Comparison of ENCODE assay signal across 8 mouse cellular contexts in genomic region chr2:28654295-28654694, GRCm38 (mm10). TPM values are rescaled to one million over a fixed set of nuclear protein-coding genes. Genes with fewer than 3 reads are reported as not detected.
A peak's percentile ranks its signal among the peaks of the same experiment; 100 is the strongest.
DNase-seq lines count a peak whose midpoint lies in the region; ATAC-seq and TF ChIP-seq lines count a peak whose summit lies in the region.

No protein-coding gene starts in this region.

- TF ChIP-seq EP300 in CH12.LX (IDR thresholded peaks at IDR 0.05; ENCODE audit: low read length): no peak

- TF ChIP-seq RAD21 in CH12.LX (IDR thresholded peaks at IDR 0.05; ENCODE audit: low read depth, low read length): peak; percentile 64

- H3K36me3 ChIP-seq in hindbrain, embryonic 10.5 days: peaks cover 36% of the 10 kb centered on the region
- H3K36me3 ChIP-seq in hindbrain, embryonic 16.5 days (ENCODE audit: control insufficient read depth, insufficient read depth, low read length): peaks cover 14% of the 10 kb centered on the region
- peaks cover 10 to 49% of the 10 kb centered on the region in 2 experiments for H3K36me3 ChIP-seq in CH12.LX (replicated peaks in 1 of 2; ENCODE audit: control insufficient read depth in 1 of 2, insufficient read depth in 1 of 2, low read length in 1 of 2)

- no peaks in the 10 kb centered on the region for H3K79me2 ChIP-seq in CH12.LX (replicated peaks; ENCODE audit: control insufficient read depth, extremely low read depth, insufficient read depth, poor library complexity, severe bottlenecking)

- peak; percentile 33 to 76 for TF ChIP-seq CTCF in CH12.LX (conservative IDR thresholded peaks at IDR 0.05 in 1 of 2, IDR thresholded peaks at IDR 0.05 in 1 of 2; ENCODE audit: low read depth in 2 of 2, low read length in 2 of 2)
- TF ChIP-seq CTCF in cortical plate, adult 2 months (IDR thresholded peaks at IDR 0.05; ENCODE audit: extremely low read depth, insufficient read depth, low read length): 0 out of 2 replicates have a peak, but pooled peaks have one; percentile 10

- TF ChIP-seq POLR2A in CH12.LX (IDR thresholded peaks at IDR 0.05; ENCODE audit: low read depth, low read length): no peak
- no peak for TF ChIP-seq POLR2A in cortical plate, adult 2 months (IDR thresholded peaks at IDR 0.05; ENCODE audit: extremely low read depth, insufficient read depth, low read length)

- H3K4me2 ChIP-seq in hindbrain, embryonic 16.5 days (ENCODE audit: low read length): no peak overlapping the region
- H3K4me2 ChIP-seq in CH12.LX (ENCODE audit: insufficient read depth, low read depth, poor library complexity, severe bottlenecking): no peak overlapping the region

- in situ Hi-C loops in CH12.LX (cut with MboI; ENCODE audit: low pct_ligation_motif_present, low pct_unique_long_range_greater_than_20kb, low sequenced_read_pairs): no loop called here

- WGBS in hindbrain, embryonic 10.5 days: 66% methylated on average over 2 of the region's 2 CpGs
- WGBS in hindbrain, embryonic 16.5 days: 64% methylated on average over 2 of the region's 2 CpGs

- no peak overlapping the region for H3K4me3 ChIP-seq in hindbrain, embryonic 10.5 days
- no peak overlapping the region for H3K4me3 ChIP-seq in hindbrain, embryonic 16.5 days (ENCODE audit: low read length)
- H3K4me3 ChIP-seq in CH12.LX (replicated peaks in 1 of 3; ENCODE audit: low read depth in 2 of 3, low read length in 2 of 3, poor library complexity in 1 of 3): no peak overlapping the region
- no peak overlapping the region for H3K4me3 ChIP-seq in cortical plate, adult 2 months (ENCODE audit: insufficient read depth, low read length)

- no peak overlapping the region for H3K9ac ChIP-seq in hindbrain, embryonic 16.5 days (ENCODE audit: low read depth, low read length)
- no peak overlapping the region for H3K9ac ChIP-seq in CH12.LX (ENCODE audit: insufficient read depth, low read depth)

- H3K27ac ChIP-seq in hindbrain, embryonic 10.5 days: no peak overlapping the region
- no peak overlapping the region for H3K27ac ChIP-seq in hindbrain, embryonic 16.5 days (ENCODE audit: low read depth, low read length)
- H3K27ac ChIP-seq in CH12.LX (ENCODE audit: insufficient read depth, low read depth): no peak overlapping the region
- no peak overlapping the region for H3K27ac ChIP-seq in cortical plate, adult 2 months (ENCODE audit: insufficient read depth, low read length)

- no peaks in the 10 kb centered on the region for H3K27me3 ChIP-seq in hindbrain, embryonic 10.5 days (ENCODE audit: insufficient read depth, poor library complexity, severe bottlenecking)
- H3K27me3 ChIP-seq in hindbrain, embryonic 16.5 days (replicated peaks; ENCODE audit: control insufficient read depth, insufficient read depth, low read length): no peaks in the 10 kb centered on the region
- no peaks in the 10 kb centered on the region for H3K27me3 ChIP-seq in CH12.LX (replicated peaks)

- dilution Hi-C loops in CH12.LX (cut with MboI; ENCODE audit: extremely low pct_ligation_motif_present, extremely low pct_unique_long_range_greater_than_20kb, low sequenced_read_pairs): no loop called here

- H3K4me1 ChIP-seq in hindbrain, embryonic 10.5 days (replicated peaks): no peaks in the 10 kb centered on the region
- no peaks in the 10 kb centered on the region for H3K4me1 ChIP-seq in hindbrain, embryonic 16.5 days (ENCODE audit: control insufficient read depth, insufficient read depth, low read depth, low read length)
- H3K4me1 ChIP-seq in CH12.LX (ENCODE audit: control insufficient read depth in 1 of 2, insufficient read depth in 2 of 2): peaks cover 0 to 22% of the 10 kb centered on the region in 2 experiments; a peak in 1 of 4 replicates
- peaks cover 4% of the 10 kb centered on the region; the same call in 1 of the 2 replicates for H3K4me1 ChIP-seq in cortical plate, adult 2 months (ENCODE audit: control insufficient read depth, insufficient read depth, low read length)

- H3K9me3 ChIP-seq in hindbrain, embryonic 10.5 days: no peaks in the 10 kb centered on the region
- no peaks in the 10 kb centered on the region for H3K9me3 ChIP-seq in hindbrain, embryonic 16.5 days (ENCODE audit: control insufficient read depth, low read length)
- H3K9me3 ChIP-seq in CH12.LX (replicated peaks; ENCODE audit: low read length): no peaks in the 10 kb centered on the region

- peak; percentile 15 for DNase-seq in hindbrain, embryonic 10.5 days (ENCODE audit: low spot score)
- DNase-seq in CH12.LX (ENCODE audit: extremely low read depth) (peak; percentile 52), adipocyte (ENCODE audit: low spot score) (no peak)
- peak; percentile 35 to 48 for DNase-seq in lung, postnatal 4 days
- no peak for DNase-seq in cerebellum, adult 11-12 months
- DNase-seq in right cerebral cortex, postnatal 25 days: no peak

- no peak for ATAC-seq in hindbrain, embryonic 16.5 days

TF ChIP-seq in CH12.LX, 34 proteins besides CTCF, POLR2A, EP300 and RAD21:
- TF ChIP-seq NELFE (IDR thresholded peaks at IDR 0.05; ENCODE audit: low read depth, low read length) (no peak), SMC3 (IDR thresholded peaks at IDR 0.05; ENCODE audit: low read depth, low read length) (peak; percentile 57)

RNA-seq across cellular contexts. Expression of gene Tsc1, which starts 13.3 kb away (rescaled TPM):
- 21.8 and 23.8 TPM in 2 replicates for polyA plus RNA-seq in hindbrain, embryonic 10.5 days (2016; fragmentation: Nextera tagmentation; extraction: Ambion mirVana)
- polyA plus RNA-seq in hindbrain, embryonic 16.5 days (2015; fragmentation: Nextera tagmentation; extraction: Ambion mirVana): 28.8 and 30.6 TPM in 2 replicates
- total RNA-seq in CH12.LX (2012; rRNA removed) (8.7 and 9.5 TPM in 2 replicates), CH12.LX (2014; rRNA removed) (7.6 and 8.1 TPM in 2 replicates)
- polyA plus RNA-seq in CH12.LX (2012; ENCODE audit: insufficient read length, low read depth): 12.2 and 13.4 TPM in 2 replicates
- polyA plus RNA-seq in cortical plate, adult 2 months (2012; rRNA removed): 36.1 and 38.7 TPM in 2 replicates

RNA-seq across cellular contexts. Expression of gene Gfi1b, which starts 32.5 kb away (rescaled TPM):
- polyA plus RNA-seq in hindbrain, embryonic 10.5 days (2016; fragmentation: Nextera tagmentation; extraction: Ambion mirVana): 3.4 and 4.7 TPM in 2 replicates
- polyA plus RNA-seq in hindbrain, embryonic 16.5 days (2015; fragmentation: Nextera tagmentation; extraction: Ambion mirVana): not detected in 2 replicates
- total RNA-seq in CH12.LX (2012; rRNA removed) (0.17 TPM in 1 of 2 replicates, not detected in the other), CH12.LX (2014; rRNA removed) (0.27 and 0.87 TPM in 2 replicates)
- 0.19 TPM in 1 of 2 replicates, not detected in the other for polyA plus RNA-seq in CH12.LX (2012; ENCODE audit: insufficient read length, low read depth)
- polyA plus RNA-seq in cortical plate, adult 2 months (2012; rRNA removed): not detected in 2 replicates

RNA-seq across cellular contexts. Expression of gene Spaca9, which starts 45.2 kb away (rescaled TPM):
- polyA plus RNA-seq in hindbrain, embryonic 10.5 days (2016; fragmentation: Nextera tagmentation; extraction: Ambion mirVana): 4.4 TPM in 2 replicates
- polyA plus RNA-seq in hindbrain, embryonic 16.5 days (2015; fragmentation: Nextera tagmentation; extraction: Ambion mirVana): 3.2 and 3.4 TPM in 2 replicates
- total RNA-seq in CH12.LX (2012; rRNA removed) (6.0 and 13.1 TPM in 2 replicates), CH12.LX (2014; rRNA removed) (8.0 and 9.2 TPM in 2 replicates)
- polyA plus RNA-seq in CH12.LX (2012; ENCODE audit: insufficient read length, low read depth): 7.4 and 9.8 TPM in 2 replicates
- polyA plus RNA-seq in cortical plate, adult 2 months (2012; rRNA removed): 0.29 and 0.38 TPM in 2 replicates

RNA-seq across cellular contexts. Expression of gene Ak8, which starts 45.7 kb away (rescaled TPM):
- polyA plus RNA-seq in hindbrain, embryonic 10.5 days (2016; fragmentation: Nextera tagmentation; extraction: Ambion mirVana): 0.73 and 1.7 TPM in 2 replicates
- 2.9 and 3.3 TPM in 2 replicates for polyA plus RNA-seq in hindbrain, embryonic 16.5 days (2015; fragmentation: Nextera tagmentation; extraction: Ambion mirVana)
- total RNA-seq in CH12.LX (2012; rRNA removed) (0.55 and 0.84 TPM in 2 replicates), CH12.LX (2014; rRNA removed) (0.58 and 1.1 TPM in 2 replicates)
- 4.9 and 5.3 TPM in 2 replicates for polyA plus RNA-seq in CH12.LX (2012; ENCODE audit: insufficient read length, low read depth)
- 2.2 and 2.7 TPM in 2 replicates for polyA plus RNA-seq in cortical plate, adult 2 months (2012; rRNA removed)

Comparison
In these comparisons a context has a peak if more than half of its experiments do, and no peak if none do; other contexts are left out.
1. DNase-seq: peak in hindbrain, embryonic 10.5 days (single experiment), CH12.LX (single experiment) and lung, postnatal 4 days (2 of 2); none in cerebellum, adult 11-12 months (single experiment), right cerebral cortex, postnatal 25 days (single experiment) and adipocyte (single experiment).